Mouse (Mus musculus): ENCODE measurements at regions not wholly inside any gene's neighbourhood (a gene's known extent, or its start where the extent isn't known, plus 50 kb on each side); places are given as distances from the start of the nearest gene placed in this dataset.
A peak's percentile ranks its signal among the peaks of the same experiment; 100 is the strongest.
"Not testable (repeated sequence)": the region's sequence is repeated elsewhere in the genome, so short reads cannot be mapped to it uniquely, and the experiment has no call there.

DNA sequence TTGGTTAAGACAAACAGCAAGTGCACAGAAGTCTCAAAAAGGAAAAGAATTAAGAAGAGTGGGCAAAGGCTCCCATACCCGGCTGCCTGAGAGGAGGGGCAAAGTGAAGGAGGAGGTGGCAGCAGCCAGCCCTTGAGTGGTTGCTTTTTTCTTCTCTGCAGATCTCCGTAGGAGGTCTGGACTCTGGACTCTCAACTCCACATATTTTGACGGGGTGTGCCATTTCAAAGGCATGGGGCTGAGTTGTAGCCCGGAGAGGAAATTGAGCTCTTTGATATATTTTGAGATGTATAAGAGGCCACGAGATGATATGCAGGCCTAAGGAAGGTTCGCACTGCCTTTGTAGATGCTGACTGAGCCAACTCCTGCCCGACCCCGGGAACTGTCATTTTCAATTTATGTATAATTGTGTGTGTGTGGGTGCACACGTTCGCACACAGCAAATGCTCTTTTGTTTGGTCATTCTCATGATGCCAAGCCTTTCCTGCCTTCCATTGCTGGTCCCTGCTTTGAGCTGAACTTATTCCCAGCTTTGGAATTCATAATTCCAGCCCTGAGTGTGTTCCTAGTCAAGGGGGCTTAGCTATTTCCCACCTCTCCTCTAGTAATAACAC, 56.4 kb downstream of the Cxcr4 start:
- DNase-seq (ENCODE audit: low read depth) = no peak

- no peak for DNase-seq (ENCODE audit: low read depth)
Measured at GRCm38 (mm10) chr1:128532632-128533031, 59.5 kb downstream of the Cxcr4 start.

DNA sequence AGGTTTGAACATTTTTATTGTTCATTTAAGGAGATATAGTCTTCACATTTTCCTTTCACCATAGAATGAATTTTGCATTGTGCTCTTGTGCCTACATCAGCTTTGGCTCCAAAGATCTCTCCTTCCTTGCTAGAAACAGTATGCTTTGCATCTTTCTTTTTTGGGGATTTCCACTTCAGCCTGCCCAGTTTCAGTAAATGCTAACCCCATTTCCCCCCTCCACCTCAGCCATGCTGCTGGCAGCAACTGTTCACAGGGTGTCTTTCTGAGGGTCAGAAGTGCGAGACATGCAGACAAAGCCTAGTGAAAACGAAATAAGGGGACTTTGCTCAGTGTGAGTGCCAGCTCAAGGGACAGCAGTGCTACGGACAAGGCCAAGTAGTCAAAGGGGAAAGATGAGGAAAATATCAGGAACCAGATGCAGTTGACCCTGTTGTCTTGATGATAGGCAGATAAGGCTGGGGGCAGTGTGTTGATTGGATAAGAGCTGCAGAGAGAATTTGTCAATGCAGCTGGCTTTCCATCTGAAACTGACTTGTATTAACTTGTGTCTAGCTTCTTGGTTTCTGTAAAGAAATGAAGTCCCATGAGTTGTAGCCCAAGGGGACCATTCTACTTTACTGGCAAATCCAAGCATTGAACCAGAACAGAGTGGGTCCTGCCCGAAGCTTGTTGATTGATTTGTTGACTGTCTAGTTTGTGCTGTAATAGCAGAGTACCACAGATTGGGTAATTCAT, 62.1 kb downstream of the Cxcr4 start:
- DNase-seq (ENCODE audit: low read depth) = no peak

DNA sequence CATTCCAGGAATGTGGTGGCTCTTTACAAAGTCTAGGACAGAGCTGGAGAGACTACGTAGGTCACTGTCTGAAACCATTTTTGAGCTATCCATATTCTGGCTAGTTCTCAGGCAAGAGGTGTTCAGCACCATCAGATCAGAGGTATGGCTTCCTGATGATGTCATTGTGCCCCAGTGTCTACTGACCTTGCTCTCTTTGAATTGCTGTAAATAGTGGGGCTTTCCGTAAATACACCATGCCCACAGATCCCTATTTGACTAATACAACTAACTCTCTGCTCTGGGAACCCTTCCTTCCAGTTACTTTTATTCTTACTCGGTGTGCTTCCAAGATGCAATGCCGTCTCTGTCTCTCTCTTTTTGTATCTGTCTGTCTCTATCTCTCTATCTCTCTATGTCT, 72.9 kb downstream of the Cxcr4 start:
- no peak for DNase-seq (ENCODE audit: low read depth)

GRCm38 (mm10) chr1:128518514-128518913, 73.6 kb downstream of the Cxcr4 start:
- no peak for DNase-seq (ENCODE audit: low read depth)

DNA sequence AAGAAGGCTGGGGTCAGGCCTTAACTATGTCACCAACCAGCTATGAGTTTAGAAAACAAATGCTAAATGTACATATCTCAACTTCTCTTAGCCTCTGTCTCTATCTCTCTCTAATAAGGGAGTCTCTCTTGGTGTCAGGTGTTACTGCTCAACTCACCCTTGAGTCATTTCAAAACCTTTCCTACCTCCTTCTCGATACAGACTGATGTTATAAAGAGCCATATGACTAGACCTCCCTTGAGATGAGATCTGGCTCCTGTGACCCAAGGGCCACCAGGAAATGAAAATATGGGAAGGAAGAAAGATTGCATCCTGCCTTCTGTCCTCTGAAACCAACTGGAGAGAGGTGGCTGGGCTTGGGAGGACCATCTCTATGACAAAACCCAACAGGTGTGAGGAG, 74.7 kb downstream of the Cxcr4 start:
- DNase-seq (ENCODE audit: low read depth) = no peak

DNA sequence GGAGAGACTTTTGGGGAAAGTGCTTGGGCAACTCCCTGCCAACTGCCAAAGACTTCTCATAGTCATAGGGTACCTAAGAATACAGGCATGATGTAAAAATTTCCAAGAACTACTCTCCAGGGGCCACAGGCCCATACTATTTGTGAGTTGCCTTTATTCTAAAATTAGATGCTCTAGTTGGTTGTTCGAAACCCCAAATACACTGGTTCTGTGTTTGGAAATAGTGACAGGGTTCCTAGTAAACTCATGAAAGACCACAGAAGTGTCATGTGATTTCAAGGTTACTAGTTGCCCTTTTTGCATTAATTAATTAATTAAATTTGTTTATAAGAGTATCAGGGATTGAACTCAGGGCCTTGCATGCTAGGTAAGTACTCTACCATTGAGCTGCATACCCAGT, 77.8 kb downstream of the Cxcr4 start:
- DNase-seq (ENCODE audit: low read depth) = no peak

- DNase-seq (ENCODE audit: low read depth) = no peak
Measured at GRCm38 (mm10) chr1:128513911-128514310, 78.2 kb downstream of the Cxcr4 start.

- DNase-seq (ENCODE audit: low read depth) = no peak
Measured at GRCm38 (mm10) chr1:128513153-128513552, 78.9 kb downstream of the Cxcr4 start.

GRCm38 (mm10) chr1:128508816-128509461, 83.2 kb downstream of the Cxcr4 start:
- DNase-seq (ENCODE audit: low read depth) = peak; percentile 3

GRCm38 (mm10) chr1:128506551-128507313, 85.4 kb downstream of the Cxcr4 start:
- no peak for DNase-seq (ENCODE audit: low read depth)

GRCm38 (mm10) chr1:128504371-128504770, 87.2 kb upstream of the Dars start:
- DNase-seq (ENCODE audit: low read depth) = no peak

GRCm38 (mm10) chr1:128498042-128498772, 81.0 kb upstream of the Dars start:
- no peak for DNase-seq (ENCODE audit: low read depth)

DNA sequence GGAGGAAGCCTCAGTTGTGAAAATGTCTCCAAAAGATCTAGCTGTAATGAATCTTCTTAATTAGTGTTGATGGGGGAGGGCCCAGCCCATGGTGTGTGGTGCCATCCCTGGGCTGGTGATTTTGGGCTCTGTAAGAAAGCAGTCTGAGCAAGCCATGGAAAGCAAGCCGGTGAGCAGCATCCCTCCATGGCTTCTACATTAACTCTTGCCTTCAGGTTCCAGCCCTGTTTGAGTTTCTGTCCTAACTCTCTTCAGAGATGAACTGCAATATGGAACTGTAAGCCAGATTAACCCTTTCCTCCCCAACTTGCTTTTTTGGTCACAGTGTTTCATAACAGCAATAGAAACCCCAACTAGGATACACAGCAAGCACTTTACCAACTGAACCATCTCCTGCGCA, 75.1 kb upstream of the Dars start:
- DNase-seq (ENCODE audit: low read depth) = no peak

- not testable (repeated sequence) for DNase-seq (ENCODE audit: low read depth)
Measured at GRCm38 (mm10) chr1:128487181-128487580, 70.0 kb upstream of the Dars start.

DNA sequence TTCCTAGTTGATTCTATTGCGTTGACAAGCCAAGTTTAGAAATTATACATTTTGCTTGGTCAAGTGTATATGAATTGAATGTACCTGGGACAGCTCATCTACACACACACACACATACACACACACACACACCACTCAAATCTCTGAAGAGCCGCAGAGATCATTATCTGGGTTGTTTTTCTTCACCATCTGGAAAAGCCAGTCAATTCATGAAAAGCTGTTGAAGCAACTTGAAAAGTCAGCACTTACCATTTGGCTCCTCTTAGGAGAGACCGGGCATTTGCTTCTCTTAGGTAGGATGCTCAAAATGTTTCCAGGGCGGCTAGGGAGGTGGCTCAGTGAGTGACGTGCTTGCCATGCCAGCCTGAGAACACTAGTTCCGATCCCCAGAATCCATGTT, 61.2 kb upstream of the Dars start:
- DNase-seq (ENCODE audit: low read depth) = no peak

- no peak for DNase-seq (ENCODE audit: low read depth)
Measured at GRCm38 (mm10) chr1:128477653-128478052, 60.5 kb upstream of the Dars start.

DNA sequence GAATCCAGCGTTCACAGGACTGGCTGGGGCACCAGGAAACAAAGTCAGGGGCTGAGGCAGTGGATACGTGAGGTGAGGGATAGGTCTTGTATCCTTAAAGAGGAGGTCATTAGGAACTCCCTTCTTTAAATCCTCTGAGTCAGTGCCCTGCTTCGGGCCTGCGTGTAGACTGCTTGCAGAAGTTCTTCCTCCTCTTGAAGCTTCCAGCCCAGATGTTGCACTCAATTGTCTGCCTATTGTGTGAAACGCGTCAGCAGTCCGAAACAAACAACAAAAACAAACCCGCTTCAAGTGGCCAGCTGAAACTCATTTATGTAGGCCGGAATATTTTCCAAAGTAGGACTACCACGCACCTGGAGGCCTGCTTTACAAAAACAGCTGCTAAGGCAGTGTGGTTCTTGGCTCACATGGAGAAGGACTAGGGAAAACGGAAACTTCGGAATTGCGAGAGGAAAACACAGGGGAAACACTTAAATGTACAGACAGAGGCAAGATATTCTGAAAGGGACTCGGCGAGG, 55.6 kb upstream of the Dars start:
- no peak for DNase-seq (ENCODE audit: low read depth)

DNA sequence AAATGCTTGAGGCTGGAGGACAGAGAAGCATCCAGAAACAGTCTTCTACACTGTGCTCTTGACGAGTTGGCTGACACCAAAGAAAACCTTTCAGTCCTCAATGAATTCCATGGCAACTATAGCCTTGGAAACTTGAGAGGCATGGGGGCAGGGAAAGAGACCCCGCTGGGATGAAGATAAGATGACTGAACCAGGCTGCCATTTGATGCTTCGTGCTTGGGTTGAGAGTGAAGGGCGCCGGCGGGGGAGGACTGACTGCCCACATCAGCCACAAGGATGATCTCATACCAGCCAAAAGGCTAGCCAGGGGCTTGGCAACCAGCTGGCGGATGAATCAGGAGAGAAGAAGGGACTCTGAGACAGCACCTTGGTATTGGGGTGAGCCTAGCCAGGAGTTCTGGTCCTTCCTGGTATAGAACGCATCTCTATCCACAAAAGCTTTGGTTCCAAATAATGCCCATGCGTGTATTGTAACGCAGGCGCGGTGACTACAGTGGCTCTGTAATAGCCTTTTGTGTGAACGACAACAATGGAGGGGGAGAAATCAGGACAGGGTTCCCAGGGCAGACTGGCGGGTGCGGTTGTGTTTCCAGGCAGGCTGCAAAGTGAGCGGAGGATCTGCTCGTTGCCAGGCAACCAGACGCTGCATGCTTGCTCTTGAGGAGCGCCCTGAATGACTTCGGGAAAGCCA, 55.0 kb upstream of the Dars start:
- peak; percentile 63 for DNase-seq (ENCODE audit: low read depth)

GRCm38 (mm10) chr1:128470786-128471185, 53.6 kb upstream of the Dars start:
- DNase-seq (ENCODE audit: low read depth) = no peak

GRCm38 (mm10) chr1:128469054-128469453, 51.9 kb upstream of the Dars start:
- DNase-seq (ENCODE audit: low read depth) = no peak

All from fibroblast of lung, adult 2 months (primary cell).